Mouse (Mus musculus) limb, embryonic 11.5 days (tissue): ENCODE results near the gene Rbms3. TPM values are rescaled to one million over a fixed set of nuclear protein-coding genes. Genes with fewer than 3 reads are reported as not detected.

Experiments used
- ATAC-seq: fragments of 200-750 bp; cut with Nextera tagmentation; 2 replicates; pipeline ENCODE4 v1.8.0; 2017; ENCODE audit warnings: low read depth; ENCODE audit not compliant: insufficient number of reproducible peaks, low FRiP score, low TSS enrichment
- DNase-seq: peaks from one replicate; pipeline ENCODE4 v3.0.0-alpha.2; 2015; ENCODE audit warnings: low spot score
- H3K27ac ChIP-seq: fragments of 300-500 bp; sonication (generic); replicated peaks from 2 replicates; pipeline ENCODE4 v1.5.1; 2014; ENCODE audit warnings: low read depth, mild to moderate bottlenecking, low read length
- H3K27me3 ChIP-seq: fragments of 300-500 bp; sonication (generic); 2 replicates; pipeline ENCODE4 v1.6.1; 2014; ENCODE audit warnings: mild to moderate bottlenecking, low read length, mixed read lengths; ENCODE audit not compliant: control insufficient read depth, insufficient read depth
- H3K36me3 ChIP-seq: fragments of 300-500 bp; sonication (generic); 2 replicates; pipeline ENCODE4 v1.6.1; 2014; ENCODE audit warnings: mild to moderate bottlenecking, low read length, moderate library complexity, mixed read lengths; ENCODE audit not compliant: control insufficient read depth, insufficient read depth
- H3K4me1 ChIP-seq: fragments of 300-500 bp; sonication (generic); 2 replicates; pipeline ENCODE4 v1.6.1; 2014; ENCODE audit warnings: low read length, mixed read lengths; ENCODE audit not compliant: control insufficient read depth, insufficient read depth
- H3K4me2 ChIP-seq: fragments of 300-500 bp; sonication (generic); 2 replicates; pipeline ENCODE4 v1.6.1; 2014; ENCODE audit warnings: low read depth, mild to moderate bottlenecking, moderate library complexity; ENCODE audit not compliant: severe bottlenecking
- H3K4me3 ChIP-seq: fragments of 300-500 bp; sonication (generic); 2 replicates; pipeline ENCODE4 v1.5.1; 2014; ENCODE audit warnings: low read depth, low read length
- H3K9ac ChIP-seq: fragments of 300-500 bp; sonication (generic); 2 replicates; pipeline ENCODE4 v1.6.1; 2014; ENCODE audit warnings: mild to moderate bottlenecking, low read length
- H3K9me3 ChIP-seq: fragments of 300-500 bp; sonication (generic); 2 replicates; pipeline ENCODE4 v1.6.1; 2016; ENCODE audit warnings: low read length; ENCODE audit not compliant: control insufficient read depth
- WGBS: fragments of 180-500 bp; shearing (Covaris S2); extraction: QIAGEN DNeasy Blood & Tissue Kit; methylation state at CpG from one replicate; pipeline ENCODE4 v1.1.7; 2014; 5-methylcytosine and 5-hydroxymethylcytosine counted together
- polyA plus RNA-seq: library from polyadenylated mRNA; unstranded; fragments of >200 nt; fragmentation: Nextera tagmentation; extraction: Ambion mirVana; gene quantifications from 2 replicates; pipeline ENCODE4 v1.2.1, GENCODE M21; 2014

Gene Rbms3
- polyA plus RNA-seq, 1 experiment from 2014 or later: 51.9 TPM

DNA sequence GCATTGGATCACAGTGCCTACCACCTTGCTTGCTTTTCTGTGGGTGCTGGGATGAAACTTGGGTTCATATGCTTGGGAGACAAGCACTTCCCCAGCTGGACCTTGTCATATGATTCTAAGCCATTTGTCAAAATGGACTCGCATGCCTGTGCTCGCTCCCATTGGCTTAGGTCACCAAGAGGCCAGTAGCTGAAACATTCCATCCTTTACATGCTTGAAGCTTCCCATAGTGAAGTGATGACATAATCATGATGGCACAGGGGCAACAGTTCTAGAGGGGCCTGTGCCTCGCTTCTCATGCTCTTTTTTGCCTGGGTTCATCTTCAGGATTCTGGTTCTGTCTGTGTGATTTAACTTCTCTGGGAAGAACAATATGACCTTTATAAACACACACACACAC, 857.9 kb downstream of the Rbms3 start:
- Histone ChIP-seq H3K4me1 (peaks cover 13% of the 10 kb centered on the region; the same call in 1 of the 2 replicates), H3K27ac (no peak overlapping the region), H3K4me2 (no peak overlapping the region), H3K9ac (no peak overlapping the region), H3K27me3 (no peaks in the 10 kb centered on the region), H3K4me3 (no peak overlapping the region), H3K9me3 (no peaks in the 10 kb centered on the region), H3K36me3 (no peaks in the 10 kb centered on the region)
- DNase-seq (no peak), ATAC-seq (no peak)
- WGBS: 70% methylated on average over 3 of the region's 3 CpGs

DNA sequence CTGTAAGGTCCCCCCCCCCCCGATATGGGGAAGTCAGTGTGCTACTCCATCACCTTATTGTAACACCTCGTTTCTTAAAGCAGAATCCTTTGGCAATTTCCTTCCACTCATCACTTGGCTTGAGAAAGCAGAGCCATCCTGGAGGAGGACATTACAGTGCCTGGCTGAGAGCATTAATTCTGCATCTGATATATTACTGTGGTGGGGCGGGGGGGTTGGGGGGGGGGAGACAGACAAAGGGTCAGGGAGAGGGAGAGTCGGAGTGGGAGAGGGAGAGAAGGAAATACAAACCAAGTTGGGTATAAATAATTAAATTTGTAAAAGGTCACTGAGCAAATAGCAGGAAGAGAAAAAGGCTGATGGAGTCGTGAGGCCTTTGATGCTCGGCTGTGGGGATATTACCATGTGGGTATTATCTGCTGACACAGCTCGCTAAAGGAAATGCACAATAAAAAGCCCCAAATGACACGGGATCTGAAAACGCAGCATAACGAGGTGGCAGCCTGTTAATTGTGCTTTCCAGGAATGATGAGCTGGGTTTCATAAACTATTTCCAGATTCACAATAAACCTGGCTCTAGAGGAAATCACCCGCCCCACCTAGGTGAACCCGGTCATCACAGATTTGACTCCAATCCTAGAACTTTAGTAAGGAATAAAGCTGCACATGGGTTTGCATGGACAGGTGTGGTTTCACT, 860.2 kb downstream of the Rbms3 start:
- ATAC-seq: no peak
- 11% methylated on average over 12 of the region's 12 CpGs for WGBS
- Histone ChIP-seq H3K4me2 (no peak overlapping the region), H3K27me3 (no peaks in the 10 kb centered on the region), H3K36me3 (no peaks in the 10 kb centered on the region), H3K27ac (no peak overlapping the region), H3K4me3 (no peak overlapping the region), H3K9me3 (no peaks in the 10 kb centered on the region), H3K4me1 (peaks cover 13% of the 10 kb centered on the region; the same call in 1 of the 2 replicates), H3K9ac (no peak overlapping the region)
- peak; percentile 53 for DNase-seq

DNA sequence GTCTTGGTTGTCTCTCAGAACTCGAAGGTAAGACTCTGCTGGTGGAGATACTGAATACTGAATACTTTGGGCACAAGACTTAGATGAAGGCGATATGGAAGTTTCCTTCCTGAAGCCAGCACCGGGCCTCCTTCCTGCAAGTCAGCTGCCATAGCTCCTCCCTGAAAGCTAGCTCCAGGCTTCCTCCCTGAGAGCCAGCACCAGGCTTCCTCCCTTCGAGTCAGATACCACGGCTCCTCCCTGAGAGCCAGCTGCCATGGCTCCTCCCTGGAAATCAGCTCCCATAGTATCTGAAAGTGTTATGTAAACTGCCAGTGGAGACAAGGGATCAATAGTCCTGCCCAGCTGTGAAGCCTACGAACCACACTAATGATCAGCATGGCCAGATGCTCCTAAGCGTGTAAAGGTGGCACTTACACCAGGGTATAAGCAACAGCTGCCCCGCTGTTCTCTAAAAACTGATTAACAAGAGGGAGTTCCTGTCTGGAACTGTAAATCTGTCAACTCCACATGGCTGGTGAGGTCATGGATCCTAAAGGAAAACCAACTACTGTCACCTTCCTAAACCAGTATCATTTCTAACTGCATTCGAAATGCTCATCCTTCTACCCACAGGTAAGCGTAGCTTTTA, 867.2 kb downstream of the Rbms3 start:
- no peak overlapping the region for H3K4me2 ChIP-seq

DNA sequence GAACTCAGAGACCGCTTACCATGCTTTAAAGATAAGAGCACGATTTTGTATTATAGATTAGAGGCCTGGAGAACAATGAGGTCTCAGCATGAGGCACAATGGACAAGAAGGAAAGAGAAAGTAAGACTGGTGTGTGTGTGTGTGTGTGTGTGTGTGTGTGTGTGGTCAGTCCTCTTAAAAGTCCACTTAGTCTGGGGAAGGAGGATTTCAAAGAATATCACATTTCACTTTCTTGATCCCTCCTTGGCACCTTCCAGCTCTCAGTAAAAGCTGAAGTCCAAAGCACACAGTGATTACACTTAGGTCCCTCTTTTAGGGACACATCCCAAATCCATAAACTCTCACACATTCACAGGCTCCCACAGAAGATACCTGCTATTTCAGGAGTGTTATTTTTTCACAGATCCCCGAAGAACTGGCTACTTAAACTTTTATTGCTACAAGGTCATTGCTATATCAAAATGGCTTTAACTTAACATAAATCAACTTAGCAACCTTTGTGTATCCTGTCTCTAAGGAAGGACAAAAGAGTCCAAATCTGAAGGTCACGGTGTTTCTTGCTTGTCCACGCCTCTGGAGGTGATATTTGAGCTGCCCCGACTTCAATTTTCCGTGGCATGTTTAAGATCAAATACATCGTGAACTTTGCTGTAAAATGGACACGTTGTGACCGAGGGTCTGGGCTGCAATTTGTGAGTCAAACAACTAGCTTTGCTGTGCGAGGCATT, 880.7 kb downstream of the Rbms3 start:
- Histone ChIP-seq H3K27ac (no peak overlapping the region), H3K27me3 (no peaks in the 10 kb centered on the region), H3K4me3 (no peak overlapping the region), H3K9me3 (no peaks in the 10 kb centered on the region), H3K4me2 (no peak overlapping the region), H3K4me1 (no peaks in the 10 kb centered on the region; the same call in 1 of the 2 replicates), H3K9ac (no peak overlapping the region), H3K36me3 (no peaks in the 10 kb centered on the region)
- ATAC-seq (no peak), DNase-seq (no peak)
- 41% methylated on average over 11 of the region's 11 CpGs for WGBS

More for the DNA sequence above, 867.2 kb downstream of the Rbms3 start:
- no peaks in the 10 kb centered on the region for H3K27me3 ChIP-seq
- no peak overlapping the region for H3K9ac ChIP-seq
- H3K4me3 ChIP-seq: no peak overlapping the region
- H3K36me3 ChIP-seq: no peaks in the 10 kb centered on the region
- WGBS: 41% methylated on average over 10 of the region's 10 CpGs
- ATAC-seq (no peak), DNase-seq (peak; percentile 46)
- H3K9me3 ChIP-seq: no peaks in the 10 kb centered on the region
- H3K27ac ChIP-seq: 0 out of 2 replicates have a peak overlapping the region, but pooled peaks have one; percentile 14
- H3K4me1 ChIP-seq: peaks cover 11% of the 10 kb centered on the region

DNA sequence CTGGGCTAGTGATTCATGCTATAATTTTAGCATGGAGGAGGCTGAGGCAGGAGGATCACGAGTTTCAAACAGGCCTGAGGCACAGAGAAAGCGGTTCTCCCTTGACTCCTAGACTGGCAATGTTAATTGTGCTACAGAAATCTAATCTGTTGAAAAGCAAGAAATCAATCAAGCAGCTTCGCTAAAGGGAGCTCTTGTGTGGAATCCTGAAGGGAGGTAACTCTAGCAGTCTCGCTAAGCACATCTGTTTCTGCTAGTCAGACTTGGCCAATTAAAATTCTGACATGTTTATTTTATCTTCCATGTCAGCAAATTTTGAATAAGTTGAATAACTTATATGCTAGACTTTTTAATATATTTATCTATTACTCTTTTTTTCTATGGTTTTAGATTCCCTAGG, 881.4 kb downstream of the Rbms3 start:
- H3K4me1 ChIP-seq: no peaks in the 10 kb centered on the region; the same call in 1 of the 2 replicates
- no peaks in the 10 kb centered on the region for H3K9me3 ChIP-seq
- no peaks in the 10 kb centered on the region for H3K27me3 ChIP-seq
- no peak overlapping the region for H3K4me3 ChIP-seq
- ATAC-seq: no peak
- no peak overlapping the region for H3K9ac ChIP-seq
- 47% methylated on average over 4 of the region's 4 CpGs for WGBS
- H3K4me2 ChIP-seq: no peak overlapping the region
- H3K27ac ChIP-seq: no peak overlapping the region
- no peaks in the 10 kb centered on the region for H3K36me3 ChIP-seq
- DNase-seq: no peak

- no peaks in the 10 kb centered on the region for H3K9me3 ChIP-seq
- no peak overlapping the region for H3K4me3 ChIP-seq
- H3K36me3 ChIP-seq: no peaks in the 10 kb centered on the region
- H3K27ac ChIP-seq: no peak overlapping the region
- no peak overlapping the region for H3K4me2 ChIP-seq
- 85% methylated on average over 3 of the region's 3 CpGs for WGBS
- ATAC-seq (no peak), DNase-seq (no peak)
- H3K27me3 ChIP-seq: no peaks in the 10 kb centered on the region
- H3K4me1 ChIP-seq: no peaks in the 10 kb centered on the region; the same call in 1 of the 2 replicates
- no peak overlapping the region for H3K9ac ChIP-seq
These were observed 882.8 kb downstream of the Rbms3 start for GRCm38 (mm10) chr9:116746871-116747270.

- no peaks in the 10 kb centered on the region for H3K27me3 ChIP-seq
- no peaks in the 10 kb centered on the region for H3K4me1 ChIP-seq
- no peaks in the 10 kb centered on the region for H3K36me3 ChIP-seq
- H3K27ac ChIP-seq: no peak overlapping the region
- 71% methylated on average over 2 of the region's 2 CpGs for WGBS
- no peak for ATAC-seq
- no peak overlapping the region for H3K9ac ChIP-seq
- no peak overlapping the region for H3K4me2 ChIP-seq
- no peaks in the 10 kb centered on the region for H3K9me3 ChIP-seq
- DNase-seq: no peak
- H3K4me3 ChIP-seq: no peak overlapping the region
These were observed 891.9 kb downstream of the Rbms3 start for GRCm38 (mm10) chr9:116737786-116738185.

GRCm38 (mm10) chr9:116729172-116729571, 900.5 kb downstream of the Rbms3 start:
- no peak for ATAC-seq
- Histone ChIP-seq H3K36me3 (no peaks in the 10 kb centered on the region), H3K4me3 (no peak overlapping the region), H3K9me3 (no peaks in the 10 kb centered on the region), H3K4me2 (no peak overlapping the region), H3K27ac (no peak overlapping the region), H3K27me3 (no peaks in the 10 kb centered on the region), H3K4me1 (no peaks in the 10 kb centered on the region), H3K9ac (no peak overlapping the region)
- DNase-seq: no peak
- 93% methylated on average over 6 of the region's 6 CpGs for WGBS
